Comparison of ENCODE assay signal across 16 mouse cellular contexts in the genomic region with DNA sequence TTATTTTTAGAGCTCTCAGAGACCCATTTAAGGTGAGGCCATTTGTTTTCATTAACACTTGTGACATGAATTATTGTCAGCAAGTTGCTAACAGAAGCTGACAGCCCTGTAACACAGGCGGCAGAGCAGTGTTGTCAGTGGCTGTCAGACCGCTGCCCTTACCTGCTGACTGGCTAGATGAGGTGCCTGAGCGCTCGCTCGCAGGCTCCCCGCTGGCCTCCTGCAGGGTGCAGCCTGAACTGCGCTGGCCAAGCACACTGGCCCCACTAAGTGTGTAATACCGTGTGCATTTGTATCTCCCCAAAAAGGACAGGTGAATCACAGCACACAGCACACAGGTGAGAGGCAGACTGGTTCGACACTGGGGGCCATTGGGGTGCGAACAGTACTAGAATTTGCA. TPM values are rescaled to one million over a fixed set of nuclear protein-coding genes. Genes with fewer than 3 reads are reported as not detected.
DNase-seq lines count a peak whose midpoint lies in the region; ATAC-seq and TF ChIP-seq lines count a peak whose summit lies in the region.
"Had no signal": no experiment of that assay in that cellular context is flagged by ENCODE, and none has a peak within 500 bp of the region (broad histone marks: within the 10 kb centered on the region; RNA-seq: fewer than 3 reads in every experiment).

No protein-coding gene starts in this region.

- no peaks in the 10 kb centered on the region for H3K27me3 ChIP-seq in heart, embryonic 13.5 days (replicated peaks)
- H3K27me3 ChIP-seq in kidney, postnatal 0 days (ENCODE audit: insufficient read depth, low read length): no peaks in the 10 kb centered on the region
- no peaks in the 10 kb centered on the region for H3K27me3 ChIP-seq in kidney, embryonic 14.5 days (ENCODE audit: control insufficient read depth, insufficient read depth, low read length)
- no peaks in the 10 kb centered on the region for H3K27me3 ChIP-seq in lung, embryonic 16.5 days (ENCODE audit: control insufficient read depth, insufficient read depth, low read depth, low read length)
- H3K27me3 ChIP-seq: forebrain, embryonic 13.5 days; limb, embryonic 12.5 days had no signal

- peak; percentile 33; the same call in 1 of the 2 replicates for TF ChIP-seq CTCF in kidney, postnatal 0 days (IDR thresholded peaks at IDR 0.05; ENCODE audit: low read depth)

- peak overlapping the region; percentile 59 for H3K27ac ChIP-seq in heart, embryonic 13.5 days (replicated peaks)
- H3K27ac ChIP-seq in kidney, postnatal 0 days: no peak overlapping the region
- no peak overlapping the region for H3K27ac ChIP-seq in kidney, embryonic 14.5 days (ENCODE audit: low read depth, low read length)
- H3K27ac ChIP-seq in lung, embryonic 16.5 days (ENCODE audit: low read length): no peak overlapping the region; the same call in 1 of the 2 replicates
- H3K27ac ChIP-seq: forebrain, embryonic 13.5 days; limb, embryonic 12.5 days had no signal

- peak overlapping the region; percentile 25; the same call in 1 of the 2 replicates for H3K4me2 ChIP-seq in heart, embryonic 13.5 days
- H3K4me2 ChIP-seq in kidney, postnatal 0 days (ENCODE audit: low read length): no peak overlapping the region
- no peak overlapping the region for H3K4me2 ChIP-seq in kidney, embryonic 14.5 days (replicated peaks; ENCODE audit: low read depth, low read length)
- H3K4me2 ChIP-seq in lung, embryonic 16.5 days (ENCODE audit: low read depth, low read length): no peak overlapping the region
- H3K4me2 ChIP-seq: forebrain, embryonic 13.5 days; limb, embryonic 12.5 days had no signal

- H3K9ac ChIP-seq in heart, embryonic 13.5 days: no peak overlapping the region
- H3K9ac ChIP-seq in kidney, postnatal 0 days (ENCODE audit: low read depth, low read length): no peak overlapping the region
- no peak overlapping the region for H3K9ac ChIP-seq in kidney, embryonic 14.5 days (ENCODE audit: low read depth, low read length)
- H3K9ac ChIP-seq in lung, embryonic 16.5 days (ENCODE audit: low read length): no peak overlapping the region
- H3K9ac ChIP-seq: forebrain, embryonic 13.5 days; limb, embryonic 12.5 days had no signal

- WGBS in heart, embryonic 13.5 days: 35% methylated on average over 10 of the region's 10 CpGs
- 72% methylated on average over 10 of the region's 10 CpGs for WGBS in kidney, postnatal 0 days
- 64% methylated on average over 10 of the region's 10 CpGs for WGBS in kidney, embryonic 14.5 days
- 60% methylated on average over 10 of the region's 10 CpGs for WGBS in lung, embryonic 16.5 days

- peaks cover 45% of the 10 kb centered on the region for H3K4me1 ChIP-seq in heart, embryonic 13.5 days
- H3K4me1 ChIP-seq in kidney, postnatal 0 days (replicated peaks; ENCODE audit: insufficient read depth, low read length): no peaks in the 10 kb centered on the region
- H3K4me1 ChIP-seq in kidney, embryonic 14.5 days (ENCODE audit: control insufficient read depth, insufficient read depth, low read length): no peaks in the 10 kb centered on the region
- H3K4me1 ChIP-seq in lung, embryonic 16.5 days (replicated peaks; ENCODE audit: control insufficient read depth, insufficient read depth, low read length): peaks cover 7% of the 10 kb centered on the region
- H3K4me1 ChIP-seq: forebrain, embryonic 13.5 days; limb, embryonic 12.5 days had no signal

- no peaks in the 10 kb centered on the region for H3K9me3 ChIP-seq in heart, embryonic 13.5 days
- no peaks in the 10 kb centered on the region for H3K9me3 ChIP-seq in kidney, postnatal 0 days (replicated peaks; ENCODE audit: low read length)
- H3K9me3 ChIP-seq in kidney, embryonic 14.5 days (ENCODE audit: control insufficient read depth, low read length): no peaks in the 10 kb centered on the region
- no peaks in the 10 kb centered on the region for H3K9me3 ChIP-seq in lung, embryonic 16.5 days (ENCODE audit: control insufficient read depth, low read length)
- H3K9me3 ChIP-seq: forebrain, embryonic 13.5 days; limb, embryonic 12.5 days had no signal

- DNase-seq in heart, adult 18-20 months: no peak
- no peak for DNase-seq in kidney, postnatal 0 days (ENCODE audit: low spot score)
- DNase-seq in lung, postnatal 25 days (ENCODE audit: low spot score): no peak
- no peak for DNase-seq in right cerebral cortex, postnatal 25 days
- DNase-seq: adrenal gland, postnatal 10 days; cerebellum, adult 11 months; cerebellum, postnatal 25 days; kidney, postnatal 36 days; lung, postnatal 14 days; right cerebral cortex, adult 18-20 months; thymus, adult 18-20 months had no signal

- ATAC-seq in heart, embryonic 13.5 days (ENCODE audit: extremely low read depth, insufficient number of reproducible peaks, low FRiP score, low TSS enrichment): peak; percentile 47; the same call in 1 of the 2 replicates
- ATAC-seq in kidney, postnatal 0 days (replicated peaks; ENCODE audit: low FRiP score, low read depth): no peak
- ATAC-seq in kidney, embryonic 14.5 days (ENCODE audit: low FRiP score, low TSS enrichment): no peak
- 0 out of 2 replicates have a peak, but pooled peaks have one; percentile 30 for ATAC-seq in lung, embryonic 16.5 days (ENCODE audit: low read depth)
- ATAC-seq: forebrain, embryonic 13.5 days had no signal

- no peak overlapping the region for H3K4me3 ChIP-seq in heart, embryonic 13.5 days
- H3K4me3 ChIP-seq in kidney, postnatal 0 days (replicated peaks; ENCODE audit: low read depth, low read length): no peak overlapping the region
- H3K4me3 ChIP-seq in kidney, embryonic 14.5 days (ENCODE audit: low read length): no peak overlapping the region
- no peak overlapping the region for H3K4me3 ChIP-seq in lung, embryonic 16.5 days (ENCODE audit: low read length)
- H3K4me3 ChIP-seq: forebrain, embryonic 13.5 days; limb, embryonic 12.5 days had no signal

- peaks cover 79% of the 10 kb centered on the region for H3K36me3 ChIP-seq in heart, embryonic 13.5 days
- peaks cover 57% of the 10 kb centered on the region for H3K36me3 ChIP-seq in kidney, postnatal 0 days (ENCODE audit: insufficient read depth, low read length)
- peaks cover 44% of the 10 kb centered on the region for H3K36me3 ChIP-seq in kidney, embryonic 14.5 days (ENCODE audit: control insufficient read depth, insufficient read depth, low read length)
- peaks cover 24% of the 10 kb centered on the region for H3K36me3 ChIP-seq in lung, embryonic 16.5 days (ENCODE audit: control insufficient read depth, insufficient read depth, low read length)

RNA-seq across cellular contexts. Expression of a gene that starts 49.0 kb away (rescaled TPM):
- 6.9 and 7.1 TPM in 2 replicates for polyA plus RNA-seq in heart, embryonic 13.5 days (2015; fragmentation: Nextera tagmentation; extraction: Ambion mirVana)
- total RNA-seq in heart, adult 18-20 months (2021): 10 to 100 TPM; 75.1 to 93.4 TPM
- 10.9 and 11.2 TPM in 2 replicates for polyA plus RNA-seq in kidney, postnatal 0 days (2015; fragmentation: Nextera tagmentation; extraction: Ambion mirVana)
- 12.6 and 22.4 TPM in 2 replicates for polyA plus RNA-seq in kidney, embryonic 14.5 days (2014; fragmentation: Nextera tagmentation; extraction: Ambion mirVana)
- polyA plus RNA-seq in lung, embryonic 16.5 days (2015; fragmentation: Nextera tagmentation; extraction: Ambion mirVana): 16.0 and 16.1 TPM in 2 replicates

Comparison
In these comparisons a context has a peak if more than half of its experiments do, and no peak if none do; other contexts are left out.
1. ATAC-seq: peak in heart, embryonic 13.5 days (single experiment) and lung, embryonic 16.5 days (single experiment); none in kidney, postnatal 0 days (single experiment) and kidney, embryonic 14.5 days (single experiment).